Mouse (Mus musculus) stomach, embryonic 15.5 days (tissue): ENCODE results near the gene Ikzf5. TPM values are rescaled to one million over a fixed set of nuclear protein-coding genes. Genes with fewer than 3 reads are reported as not detected.
A peak's percentile ranks its signal among the peaks of the same experiment; 100 is the strongest.
"Not testable (repeated sequence)": the region's sequence is repeated elsewhere in the genome, so short reads cannot be mapped to it uniquely, and the experiment has no call there.

ENCODE experiments used
- ATAC-seq: fragments of 200-750 bp; cut with Nextera tagmentation; 2 replicates; pipeline ENCODE4 v1.8.0; 2017; ENCODE audit warnings: low read depth, moderate number of reproducible peaks, moderate TSS enrichment; ENCODE audit not compliant: insufficient read depth, low FRiP score
- H3K27ac ChIP-seq: fragments of 300-500 bp; sonication (generic); 2 replicates; pipeline ENCODE4 v1.5.1; 2015; ENCODE audit warnings: mild to moderate bottlenecking, inconsistent platforms
- H3K27me3 ChIP-seq: fragments of 300-500 bp; sonication (generic); replicated peaks from 2 replicates; pipeline ENCODE4 v1.6.1; 2015; ENCODE audit warnings: inconsistent platforms
- H3K36me3 ChIP-seq: fragments of 300-500 bp; sonication (generic); 2 replicates; pipeline ENCODE4 v1.6.1; 2015; ENCODE audit warnings: inconsistent platforms
- H3K4me1 ChIP-seq: fragments of 300-500 bp; sonication (generic); 2 replicates; pipeline ENCODE4 v1.6.1; 2015; ENCODE audit warnings: inconsistent platforms
- H3K4me2 ChIP-seq: fragments of 300-500 bp; sonication (generic); 2 replicates; pipeline ENCODE4 v1.6.1; 2015; ENCODE audit warnings: mild to moderate bottlenecking, inconsistent platforms
- H3K4me3 ChIP-seq: fragments of 300-500 bp; sonication (generic); replicated peaks from 2 replicates; pipeline ENCODE4 v1.5.1; 2015; ENCODE audit warnings: inconsistent platforms
- H3K9ac ChIP-seq: fragments of 300-500 bp; sonication (generic); 2 replicates; pipeline ENCODE4 v1.6.1; 2015; ENCODE audit warnings: inconsistent platforms
- H3K9me3 ChIP-seq: fragments of 300-500 bp; sonication (generic); 2 replicates; pipeline ENCODE4 v1.6.1; 2016; ENCODE audit warnings: inconsistent platforms
- WGBS: fragments of 180-500 bp; shearing (Covaris S2); methylation state at CpG from one replicate; pipeline ENCODE4 v1.1.7; 2015; 5-methylcytosine and 5-hydroxymethylcytosine counted together
- polyA plus RNA-seq: library from polyadenylated mRNA; unstranded; fragments of >200 nt; fragmentation: Nextera tagmentation; extraction: Ambion mirVana; gene quantifications from 2 replicates; pipeline ENCODE4 v1.2.1, GENCODE M21; 2015

Gene Ikzf5
- polyA plus RNA-seq, result 11.4 and 13.2 TPM in 2 replicates

GRCm38 (mm10) chr7:131410416-131411058 is at the start of gene Ikzf5, which contains the start of gene Acadsb:
Gene Ikzf5 (minus strand): TSS chr7:131410521.
Gene Acadsb (plus strand): TSS chr7:131410601.
- peak within 1 kb of the TSS; percentile 93 for H3K4me3 ChIP-seq
- H3K4me2 ChIP-seq, result peak within 1 kb of the TSS; percentile 74
- H3K9me3 ChIP-seq, result no peaks in the 10 kb centered on the region
- WGBS, result under 1% methylated on average over 42 of the region's 42 CpGs
- H3K27ac ChIP-seq, result peak within 1 kb of the TSS; percentile 84
- no peaks in the 10 kb centered on the region for H3K27me3 ChIP-seq
- H3K4me1 ChIP-seq, result 0 out of 2 replicates have a peak, but pooled peaks cover 10% of the 10 kb centered on the region
- H3K9ac ChIP-seq, result peak within 1 kb of the TSS; percentile 92
- no peaks in the 10 kb centered on the region for H3K36me3 ChIP-seq
- ATAC-seq, result peak; percentile 99

DNA sequence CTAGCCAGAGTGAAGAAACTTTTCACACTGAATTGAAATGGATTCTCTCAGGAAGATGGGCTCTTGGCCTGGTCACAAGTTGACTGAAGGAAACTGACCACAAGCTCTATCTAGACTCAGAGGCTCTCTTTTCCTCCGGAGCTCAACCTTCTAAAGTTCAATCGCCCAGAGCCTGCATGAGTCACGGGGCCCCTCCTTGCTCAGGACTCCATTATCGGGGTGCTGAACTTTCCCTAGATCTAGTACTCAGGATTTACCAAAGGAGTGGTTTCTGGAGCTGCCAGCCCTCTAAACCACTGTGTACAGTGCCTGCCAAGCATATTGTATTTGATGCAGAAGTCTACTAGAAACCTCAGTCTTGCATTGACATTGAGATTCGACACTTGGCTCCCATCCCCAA is 46.4 kb upstream of the Ikzf5 start:
- Histone ChIP-seq H3K4me1 (no peaks in the 10 kb centered on the region), H3K9me3 (no peaks in the 10 kb centered on the region), H3K36me3 (no peaks in the 10 kb centered on the region), H3K9ac (no peak overlapping the region), H3K4me3 (no peak overlapping the region), H3K27ac (no peak overlapping the region), H3K27me3 (no peaks in the 10 kb centered on the region), H3K4me2 (no peak overlapping the region)
- 77% methylated on average over 5 of the region's 5 CpGs for whole genome bisulfite sequencing
- no peak for ATAC-seq

- H3K9ac ChIP-seq, result no peak overlapping the region
- WGBS, result 68% methylated on average over 3 of the region's 3 CpGs
- H3K27me3 ChIP-seq, result no peaks in the 10 kb centered on the region
- no peak overlapping the region for H3K27ac ChIP-seq
- no peaks in the 10 kb centered on the region for H3K4me1 ChIP-seq
- ATAC-seq, result no peak
- H3K4me2 ChIP-seq, result no peak overlapping the region
- H3K9me3 ChIP-seq, result no peaks in the 10 kb centered on the region
- no peak overlapping the region for H3K4me3 ChIP-seq
- peaks cover 11% of the 10 kb centered on the region; the same call in 1 of the 2 replicates for H3K36me3 ChIP-seq
Observed at GRCm38 (mm10) chr7:131437051-131437450, 26.7 kb upstream of the Ikzf5 start.

DNA sequence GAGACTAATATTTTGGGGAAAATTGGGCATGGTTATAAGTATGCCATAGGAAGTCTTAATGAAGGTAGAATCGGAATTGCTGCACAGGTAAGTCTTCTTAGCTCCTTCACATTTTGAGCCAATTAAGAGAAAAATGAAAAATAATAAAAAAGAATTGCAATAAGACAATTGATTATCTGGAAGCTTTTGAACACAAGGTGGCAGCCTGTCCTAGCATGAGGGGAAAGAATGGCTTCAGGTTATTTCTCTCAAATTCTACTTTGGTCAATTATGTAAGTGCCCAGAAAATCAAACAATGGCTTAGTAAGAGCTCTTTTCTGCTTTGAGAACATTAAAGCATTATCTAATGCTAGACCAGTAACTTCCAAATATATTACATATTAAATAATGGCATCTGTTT is 24.0 kb upstream of the Ikzf5 start:
- Histone ChIP-seq H3K4me2 (no peak overlapping the region), H3K27me3 (no peaks in the 10 kb centered on the region), H3K27ac (no peak overlapping the region), H3K4me1 (no peaks in the 10 kb centered on the region), H3K36me3 (peaks cover 10% of the 10 kb centered on the region; the same call in 1 of the 2 replicates), H3K9ac (no peak overlapping the region), H3K4me3 (no peak overlapping the region), H3K9me3 (no peaks in the 10 kb centered on the region)
- ATAC-seq, result no peak
- WGBS, result 85% methylated on average over 1 of the region's 1 CpGs

DNA sequence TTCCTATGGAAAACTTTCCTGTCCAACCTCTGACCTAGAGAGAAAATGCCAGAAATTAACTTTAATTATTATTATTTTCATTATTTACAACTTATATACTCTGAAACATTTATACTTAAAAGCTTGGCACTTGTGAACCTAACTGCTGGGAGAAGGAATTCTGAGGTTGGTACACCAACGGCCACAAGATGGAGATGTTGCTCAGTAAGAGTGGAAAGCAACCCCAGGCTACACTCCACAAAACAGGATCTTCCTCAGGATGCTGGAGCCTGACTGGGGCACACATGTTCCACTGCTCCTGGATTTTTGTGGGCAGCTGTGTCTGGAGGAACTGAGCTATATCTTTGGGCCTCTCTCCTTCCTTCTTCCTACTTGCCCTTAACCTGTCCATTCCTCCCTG is 21.9 kb upstream of the Ikzf5 start:
- Histone ChIP-seq H3K27ac (no peak overlapping the region), H3K4me2 (no peak overlapping the region), H3K9ac (no peak overlapping the region), H3K4me1 (no peaks in the 10 kb centered on the region), H3K27me3 (no peaks in the 10 kb centered on the region), H3K4me3 (no peak overlapping the region), H3K9me3 (no peaks in the 10 kb centered on the region), H3K36me3 (peaks cover 10% of the 10 kb centered on the region; the same call in 1 of the 2 replicates)
- 23% methylated on average over 1 of the region's 1 CpGs for WGBS
- ATAC-seq, result no peak

DNA sequence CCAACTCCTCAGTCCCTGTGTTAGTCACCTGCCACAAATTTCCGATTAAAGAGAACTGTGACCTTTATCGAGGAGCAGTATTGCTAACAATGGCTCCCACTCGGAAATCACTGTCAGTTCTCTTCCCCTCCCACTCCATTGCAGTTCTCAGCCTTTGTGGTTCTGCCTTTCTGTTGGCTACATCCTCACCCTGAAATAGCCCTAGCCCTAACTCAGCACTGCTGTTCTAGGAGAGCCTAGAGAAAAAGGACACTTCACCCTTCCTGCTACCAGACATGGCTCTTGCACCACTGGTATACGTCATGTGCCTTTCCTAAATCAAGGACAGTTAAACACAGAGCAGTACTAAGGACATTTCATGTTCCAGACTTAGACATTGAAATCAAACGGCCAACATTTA is 17.0 kb upstream of the Ikzf5 start:
- no peak for ATAC-seq
- no peak overlapping the region for H3K27ac ChIP-seq
- no peaks in the 10 kb centered on the region for H3K4me1 ChIP-seq
- H3K36me3 ChIP-seq, result peaks cover 7% of the 10 kb centered on the region; the same call in 1 of the 2 replicates
- H3K9me3 ChIP-seq, result no peaks in the 10 kb centered on the region
- no peak overlapping the region for H3K4me2 ChIP-seq
- no peak overlapping the region for H3K4me3 ChIP-seq
- H3K27me3 ChIP-seq, result no peaks in the 10 kb centered on the region
- H3K9ac ChIP-seq, result no peak overlapping the region
- 84% methylated on average over 5 of the region's 5 CpGs for WGBS

DNA sequence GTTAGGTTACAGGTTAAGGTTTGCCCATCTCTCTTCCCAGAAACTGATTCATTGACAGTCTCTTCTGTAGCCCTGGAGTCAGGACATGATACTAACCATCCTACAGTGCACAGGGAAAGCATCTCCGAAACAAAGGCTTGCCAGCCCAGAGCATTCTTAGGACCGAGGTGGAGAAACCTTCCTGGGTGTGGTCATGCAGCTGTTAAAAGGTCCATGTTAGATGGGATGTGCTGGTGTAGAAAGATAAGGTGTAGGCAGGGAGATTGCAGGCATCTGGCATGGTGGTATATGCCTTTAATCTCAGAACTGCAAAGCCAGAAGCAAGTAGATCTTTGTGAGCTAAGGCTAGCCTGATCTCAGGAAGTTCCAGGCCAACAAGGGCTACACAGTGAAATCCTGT is 14.6 kb upstream of the Ikzf5 start:
- Histone ChIP-seq H3K4me3 (no peak overlapping the region), H3K27me3 (no peaks in the 10 kb centered on the region), H3K27ac (no peak overlapping the region), H3K9me3 (no peaks in the 10 kb centered on the region), H3K9ac (no peak overlapping the region), H3K4me2 (no peak overlapping the region), H3K4me1 (no peaks in the 10 kb centered on the region), H3K36me3 (no peaks in the 10 kb centered on the region)
- WGBS, result 71% methylated on average over 2 of the region's 2 CpGs
- ATAC-seq, result peak; percentile 92; the same call in 1 of the 2 replicates

DNA sequence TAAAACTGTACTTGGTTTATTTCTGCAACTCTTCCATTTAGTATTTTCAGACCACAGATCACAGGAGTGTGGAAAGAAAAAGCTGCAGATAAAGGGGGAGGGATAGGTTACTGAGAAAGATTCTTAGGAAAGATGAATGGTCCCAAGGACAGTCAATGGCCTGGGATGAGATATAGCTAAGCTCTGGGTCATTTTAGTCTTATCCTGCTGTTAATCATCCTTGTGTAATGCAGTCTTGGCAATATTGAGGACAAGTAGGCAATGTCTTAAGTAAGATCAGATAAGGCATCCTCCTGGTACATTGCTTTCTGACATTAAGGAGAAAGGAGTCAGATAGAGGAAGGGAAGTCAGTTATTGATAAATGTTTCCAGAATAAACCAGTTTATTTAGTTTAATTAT is 7.3 kb upstream of the Ikzf5 start:
- no peak overlapping the region for H3K4me2 ChIP-seq
- H3K4me1 ChIP-seq, result 0 out of 2 replicates have a peak, but pooled peaks cover 4% of the 10 kb centered on the region
- H3K27me3 ChIP-seq, result no peaks in the 10 kb centered on the region
- no peaks in the 10 kb centered on the region for H3K9me3 ChIP-seq
- H3K9ac ChIP-seq, result no peak overlapping the region
- ATAC-seq, result no peak
- H3K4me3 ChIP-seq, result no peak overlapping the region
- no peaks in the 10 kb centered on the region for H3K36me3 ChIP-seq
- H3K27ac ChIP-seq, result no peak overlapping the region

GRCm38 (mm10) chr7:131416742-131417141 is 6.4 kb upstream of the Ikzf5 start:
- H3K27ac ChIP-seq, H3K4me1 ChIP-seq, H3K4me3 ChIP-seq, H3K9me3 ChIP-seq, H3K36me3 ChIP-seq, ATAC-seq, H3K9ac ChIP-seq, H3K27me3 ChIP-seq, H3K4me2 ChIP-seq: not testable (repeated sequence)

GRCm38 (mm10) chr7:131411941-131412270 is 1.6 kb upstream of the Ikzf5 start:
- WGBS, result 44% methylated on average over 2 of the region's 2 CpGs
- peak overlapping the region; percentile 66; the same call in 1 of the 2 replicates for H3K4me2 ChIP-seq
- H3K36me3 ChIP-seq, result no peaks in the 10 kb centered on the region
- 0 out of 2 replicates have a peak, but pooled peaks cover 10% of the 10 kb centered on the region for H3K4me1 ChIP-seq
- no peak overlapping the region; the same call in 1 of the 2 replicates for H3K4me3 ChIP-seq
- H3K27ac ChIP-seq, result no peak overlapping the region
- no peak for ATAC-seq
- no peak overlapping the region for H3K9ac ChIP-seq
- H3K9me3 ChIP-seq, result no peaks in the 10 kb centered on the region
- no peaks in the 10 kb centered on the region for H3K27me3 ChIP-seq

DNA sequence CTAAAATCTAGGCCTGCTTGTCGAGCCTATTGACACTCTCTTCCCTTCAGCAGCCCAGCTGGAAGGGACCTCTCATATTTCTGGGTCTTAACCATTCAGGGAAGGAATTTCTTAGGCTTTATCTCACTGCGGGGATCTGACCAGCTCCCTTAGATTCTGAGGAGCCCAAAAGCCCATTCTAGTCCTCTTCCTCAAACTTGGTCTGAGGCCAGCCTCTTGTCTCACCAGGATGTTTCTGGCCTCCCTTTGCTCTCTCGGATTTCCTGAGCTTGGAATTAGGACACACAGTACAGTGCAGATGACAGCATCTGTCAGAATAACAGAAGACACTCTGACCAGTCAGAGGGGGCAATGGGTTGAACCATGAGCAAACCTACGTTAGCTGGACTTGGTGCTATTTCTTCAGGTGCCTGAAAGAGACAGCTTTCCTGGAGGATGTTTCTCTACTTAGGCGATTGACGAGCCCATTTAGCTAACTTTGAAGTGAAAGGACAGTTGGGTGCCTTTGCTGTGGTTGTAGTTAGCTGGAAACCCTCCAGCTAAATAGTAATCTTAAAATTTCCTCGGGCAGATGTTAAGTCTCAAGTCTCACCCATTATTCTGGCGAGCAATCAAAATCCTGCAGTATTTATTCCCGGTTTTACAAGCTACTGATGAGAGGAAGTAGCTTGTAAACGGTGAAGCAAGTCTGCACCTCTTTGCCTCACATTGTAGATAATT is 1.1 kb upstream of the Ikzf5 start:
- Histone ChIP-seq H3K36me3 (no peaks in the 10 kb centered on the region), H3K4me1 (0 out of 2 replicates have a peak, but pooled peaks cover 10% of the 10 kb centered on the region), H3K4me3 (peak overlapping the region; percentile 93), H3K9me3 (no peaks in the 10 kb centered on the region), H3K27ac (peak overlapping the region; percentile 84), H3K27me3 (no peaks in the 10 kb centered on the region), H3K9ac (no peak overlapping the region; the same call in 1 of the 2 replicates), H3K4me2 (peak overlapping the region; percentile 66)
- WGBS, result 29% methylated on average over 10 of the region's 10 CpGs
- no peak for ATAC-seq

GRCm38 (mm10) chr7:131409988-131410385 is 334 bp downstream of the Ikzf5 start:
- Histone ChIP-seq H3K4me3 (peak overlapping the region; percentile 93), H3K4me2 (peak overlapping the region; percentile 74), H3K27me3 (no peaks in the 10 kb centered on the region), H3K36me3 (no peaks in the 10 kb centered on the region), H3K27ac (0 out of 2 replicates have a peak overlapping the region, but pooled peaks have one; percentile 31), H3K4me1 (0 out of 2 replicates have a peak, but pooled peaks cover 10% of the 10 kb centered on the region), H3K9me3 (no peaks in the 10 kb centered on the region), H3K9ac (peak overlapping the region; percentile 92)
- 0% methylated on average over 38 of the region's 38 CpGs for WGBS
- peak; percentile 54 for ATAC-seq
